Mouse (Mus musculus) heart, embryonic 11.5 days (tissue): ENCODE results near the gene Tpcn1. TPM values are rescaled to one million over a fixed set of nuclear protein-coding genes. Genes with fewer than 3 reads are reported as not detected.

Source experiments
- ATAC-seq: fragments of 200-750 bp; cut with Nextera tagmentation; replicated peaks from 2 replicates; pipeline ENCODE4 v1.8.0; 2017; ENCODE audit warnings: moderate library complexity; ENCODE audit not compliant: insufficient number of reproducible peaks, low FRiP score, low TSS enrichment
- H3K27ac ChIP-seq: fragments of 300-500 bp; sonication (generic); 2 replicates; pipeline ENCODE4 v1.5.1; 2014; ENCODE audit warnings: mild to moderate bottlenecking, low read depth, low read length
- H3K27me3 ChIP-seq: fragments of 300-500 bp; sonication (generic); 2 replicates; pipeline ENCODE4 v1.6.1; 2014; ENCODE audit warnings: mild to moderate bottlenecking, low read length, mixed read lengths; ENCODE audit not compliant: control insufficient read depth, insufficient read depth
- H3K36me3 ChIP-seq: fragments of 300-500 bp; sonication (generic); 2 replicates; pipeline ENCODE4 v1.6.1; 2014; ENCODE audit warnings: mild to moderate bottlenecking, low read length, moderate library complexity, mixed read lengths; ENCODE audit not compliant: control insufficient read depth, insufficient read depth
- H3K4me1 ChIP-seq: fragments of 300-500 bp; sonication (generic); 2 replicates; pipeline ENCODE4 v1.6.1; 2014; ENCODE audit warnings: low read length; ENCODE audit not compliant: control insufficient read depth, insufficient read depth
- H3K4me2 ChIP-seq: fragments of 300-500 bp; sonication (generic); 2 replicates; pipeline ENCODE4 v1.6.1; 2014; ENCODE audit warnings: mild to moderate bottlenecking, moderate library complexity
- H3K4me3 ChIP-seq: fragments of 300-500 bp; sonication (generic); 2 replicates; pipeline ENCODE4 v1.5.1; 2014; ENCODE audit warnings: low read depth, low read length
- H3K9ac ChIP-seq: fragments of 300-500 bp; sonication (generic); 2 replicates; pipeline ENCODE4 v1.6.1; 2014; ENCODE audit warnings: mild to moderate bottlenecking, low read depth, low read length, moderate library complexity
- H3K9me3 ChIP-seq: fragments of 300-500 bp; sonication (generic); replicated peaks from 2 replicates; pipeline ENCODE4 v1.6.1; 2016; ENCODE audit warnings: low read length; ENCODE audit not compliant: control insufficient read depth
- WGBS: fragments of 180-500 bp; shearing (Covaris S2); extraction: QIAGEN DNeasy Blood & Tissue Kit; methylation state at CpG from one replicate; pipeline ENCODE4 v1.1.7; 2014; ENCODE audit not compliant: insufficient replicate concordance; 5-methylcytosine and 5-hydroxymethylcytosine counted together
- polyA plus RNA-seq: library from polyadenylated mRNA; unstranded; fragments of >200 nt; fragmentation: Nextera tagmentation; extraction: Ambion mirVana; gene quantifications from 2 replicates; pipeline ENCODE4 v1.2.1, GENCODE M21; 2014

The Tpcn1 gene
- polyA plus RNA-seq, 1 experiment from 2014 or later = 19.1 TPM

GRCm38 (mm10) chr5:120527296-120527964, 61.0 kb downstream of the Tpcn1 start:
- peaks cover 4% of the 10 kb centered on the region for H3K4me1 ChIP-seq
- H3K9ac ChIP-seq = no peak overlapping the region
- H3K27me3 ChIP-seq = no peaks in the 10 kb centered on the region
- H3K4me2 ChIP-seq = no peak overlapping the region
- H3K4me3 ChIP-seq = no peak overlapping the region
- ATAC-seq = no peak
- no peaks in the 10 kb centered on the region for H3K9me3 ChIP-seq
- H3K27ac ChIP-seq = no peak overlapping the region
- 85% methylated on average over 16 of the region's 20 CpGs for WGBS
- H3K36me3 ChIP-seq = no peaks in the 10 kb centered on the region

GRCm38 (mm10) chr5:120526311-120526710, 62.2 kb downstream of the Tpcn1 start:
- WGBS = 68% methylated on average over 11 of the region's 11 CpGs
- Histone ChIP-seq H3K4me3 (no peak overlapping the region), H3K36me3 (no peaks in the 10 kb centered on the region), H3K27ac (no peak overlapping the region), H3K27me3 (no peaks in the 10 kb centered on the region), H3K9me3 (no peaks in the 10 kb centered on the region), H3K4me1 (peaks cover 4% of the 10 kb centered on the region), H3K9ac (no peak overlapping the region), H3K4me2 (no peak overlapping the region)
- ATAC-seq = no peak

- no peaks in the 10 kb centered on the region for H3K9me3 ChIP-seq
- no peak overlapping the region for H3K9ac ChIP-seq
- peaks cover 4% of the 10 kb centered on the region for H3K4me1 ChIP-seq
- no peak for ATAC-seq
- no peak overlapping the region for H3K4me2 ChIP-seq
- no peaks in the 10 kb centered on the region for H3K27me3 ChIP-seq
- no peak overlapping the region for H3K27ac ChIP-seq
- WGBS = 37% methylated on average over 5 of the region's 5 CpGs
- no peaks in the 10 kb centered on the region for H3K36me3 ChIP-seq
- no peak overlapping the region for H3K4me3 ChIP-seq
Observed at GRCm38 (mm10) chr5:120525737-120526136, 62.7 kb downstream of the Tpcn1 start.

GRCm38 (mm10) chr5:120524736-120525135, 63.7 kb downstream of the Tpcn1 start:
- no peak for ATAC-seq

GRCm38 (mm10) chr5:120522649-120523048, 65.8 kb downstream of the Tpcn1 start:
- no peak overlapping the region for H3K27ac ChIP-seq
- H3K9ac ChIP-seq = no peak overlapping the region
- H3K27me3 ChIP-seq = no peaks in the 10 kb centered on the region
- ATAC-seq = no peak
- no peaks in the 10 kb centered on the region for H3K36me3 ChIP-seq
- no peaks in the 10 kb centered on the region for H3K9me3 ChIP-seq
- H3K4me3 ChIP-seq = no peak overlapping the region
- H3K4me2 ChIP-seq = no peak overlapping the region
- peaks cover 4% of the 10 kb centered on the region for H3K4me1 ChIP-seq
- WGBS = 78% methylated on average over 3 of the region's 3 CpGs

More at GRCm38 (mm10) chr5:120524736-120525135, 63.7 kb downstream of the Tpcn1 start:
- H3K36me3 ChIP-seq = no peaks in the 10 kb centered on the region
- peaks cover 4% of the 10 kb centered on the region for H3K4me1 ChIP-seq
- WGBS = 93% methylated on average over 2 of the region's 2 CpGs
- H3K9ac ChIP-seq = no peak overlapping the region
- H3K27ac ChIP-seq = no peak overlapping the region
- no peaks in the 10 kb centered on the region for H3K9me3 ChIP-seq
- H3K4me2 ChIP-seq = no peak overlapping the region
- no peaks in the 10 kb centered on the region for H3K27me3 ChIP-seq
- no peak overlapping the region for H3K4me3 ChIP-seq

GRCm38 (mm10) chr5:120517552-120517951, 70.9 kb downstream of the Tpcn1 start:
- no peak overlapping the region for H3K4me2 ChIP-seq
- peaks cover 15% of the 10 kb centered on the region for H3K4me1 ChIP-seq
- no peaks in the 10 kb centered on the region for H3K27me3 ChIP-seq
- no peak overlapping the region for H3K9ac ChIP-seq
- WGBS = 43% methylated on average over 9 of the region's 9 CpGs
- no peak for ATAC-seq
- H3K27ac ChIP-seq = no peak overlapping the region
- H3K36me3 ChIP-seq = no peaks in the 10 kb centered on the region
- H3K9me3 ChIP-seq = no peaks in the 10 kb centered on the region
- no peak overlapping the region for H3K4me3 ChIP-seq

GRCm38 (mm10) chr5:120516221-120516984, 72.1 kb downstream of the Tpcn1 start:
- ATAC-seq = no peak
- Histone ChIP-seq H3K4me1 (peaks cover 15% of the 10 kb centered on the region), H3K4me3 (no peak overlapping the region), H3K4me2 (no peak overlapping the region), H3K27me3 (0 out of 2 replicates have a peak, but pooled peaks cover 2% of the 10 kb centered on the region), H3K27ac (no peak overlapping the region), H3K9ac (no peak overlapping the region), H3K36me3 (no peaks in the 10 kb centered on the region), H3K9me3 (no peaks in the 10 kb centered on the region)
- 33% methylated on average over 15 of the region's 15 CpGs for WGBS

GRCm38 (mm10) chr5:120515451-120515850, 73.0 kb downstream of the Tpcn1 start:
- Histone ChIP-seq H3K27me3 (0 out of 2 replicates have a peak, but pooled peaks cover 4% of the 10 kb centered on the region), H3K4me3 (no peak overlapping the region), H3K9ac (no peak overlapping the region), H3K4me1 (peaks cover 18% of the 10 kb centered on the region), H3K27ac (no peak overlapping the region), H3K4me2 (no peak overlapping the region), H3K36me3 (no peaks in the 10 kb centered on the region), H3K9me3 (no peaks in the 10 kb centered on the region)
- no peak for ATAC-seq
- 60% methylated on average over 7 of the region's 7 CpGs for WGBS
